Mouse (Mus musculus) layer of hippocampus, adult 18-20 months (tissue): ENCODE measurements at regions not wholly inside any gene's neighbourhood (a gene's known extent, or its start where the extent isn't known, plus 50 kb on each side); places are given as distances from the start of the nearest gene placed in this dataset.
A peak's percentile ranks its signal among the peaks of the same experiment; 100 is the strongest.

Experiments used
- DNase-seq, 2 experiments: peaks; one replicate each; pipeline ENCODE4 v3.0.0; 2022; ENCODE audit warnings: low spot score in 2 of 2

DNA sequence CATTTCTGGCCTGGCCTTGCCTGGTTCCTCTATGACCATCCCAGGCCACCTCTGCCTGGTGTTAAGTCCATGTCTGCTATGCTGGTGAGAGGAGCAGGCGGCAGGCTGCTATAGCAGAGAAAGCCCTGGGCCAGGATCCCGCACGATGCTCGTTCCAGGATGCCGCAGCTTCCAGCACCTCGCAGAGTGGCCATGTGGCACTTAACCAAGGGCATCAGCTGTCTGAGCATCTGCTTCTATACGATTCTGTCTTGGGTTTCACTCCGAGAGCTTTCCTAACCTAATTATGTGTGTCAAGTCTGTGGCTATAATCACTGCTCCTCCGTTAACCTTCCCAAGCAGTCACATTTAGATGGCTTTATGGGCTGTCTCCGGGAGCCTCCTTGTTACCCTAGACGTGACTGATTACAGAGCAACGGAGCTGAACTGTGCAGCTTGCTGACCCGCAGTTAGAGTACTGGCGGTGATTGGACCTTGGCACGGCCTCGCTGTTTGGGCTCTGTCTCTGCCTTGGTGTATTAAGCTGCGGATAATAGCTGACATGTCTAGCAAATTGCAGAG is 64.4 kb downstream of the Ackr3 start:
- DNase-seq: no peak

DNA sequence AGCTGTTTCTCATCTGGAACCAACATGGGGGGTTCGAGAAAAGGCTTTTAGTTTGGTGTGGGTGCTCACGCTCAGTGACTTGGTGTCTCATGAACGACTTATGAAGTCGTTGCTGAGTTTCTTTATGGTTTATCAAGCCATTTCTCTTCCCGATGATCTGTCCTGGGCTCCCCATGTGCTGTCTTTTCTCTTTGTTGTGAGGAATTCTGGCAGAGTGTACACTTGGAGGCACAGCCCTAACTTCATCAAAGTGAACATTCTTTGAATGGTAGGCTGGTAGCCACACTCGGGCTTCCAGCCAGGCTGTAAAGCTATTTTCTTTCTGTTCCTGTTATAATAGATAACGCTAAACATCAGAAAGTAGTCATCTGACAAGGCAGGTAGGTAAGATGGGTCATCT is 65.2 kb downstream of the Ackr3 start:
- no peak for DNase-seq

DNA sequence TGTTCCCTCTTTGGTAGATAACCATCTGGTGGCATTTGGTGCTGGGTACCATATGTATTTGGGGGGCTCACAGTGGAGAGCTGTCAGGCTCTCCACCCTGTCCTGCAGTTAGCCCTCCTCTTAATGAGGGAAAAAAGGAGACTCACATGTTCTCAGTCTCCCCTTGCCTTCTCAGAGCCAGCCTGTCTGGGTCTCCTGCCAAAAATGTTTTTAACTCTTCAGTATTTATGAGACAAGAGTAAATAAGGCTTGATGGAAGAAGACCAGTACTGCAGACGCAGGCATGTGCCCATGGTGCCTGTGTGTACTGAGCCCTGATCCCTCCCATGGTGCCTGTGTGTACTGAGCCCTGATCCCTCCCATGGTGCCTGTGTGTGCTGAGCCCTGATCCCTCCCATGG is 66.1 kb downstream of the Ackr3 start:
- DNase-seq: no peak

DNA sequence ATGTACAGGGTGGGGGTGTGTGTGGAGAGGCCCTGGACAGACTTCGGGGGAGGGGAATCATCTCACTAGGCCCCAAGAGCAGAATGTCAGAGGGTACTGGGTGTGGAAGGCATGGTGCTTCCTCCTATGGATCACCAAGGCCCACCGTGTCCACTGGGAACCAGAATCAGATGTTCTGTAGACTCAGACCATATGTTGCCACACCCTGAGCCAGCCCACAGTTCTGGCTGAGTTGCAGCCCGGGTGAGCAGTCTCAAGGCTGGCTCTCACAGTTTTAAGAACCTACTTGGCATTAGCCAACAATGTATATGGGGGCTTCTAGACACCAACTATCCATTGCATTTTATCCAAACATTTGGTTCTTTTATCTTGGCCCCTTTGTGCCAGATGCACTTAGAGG is 67.5 kb downstream of the Ackr3 start:
- DNase-seq: no peak

DNA sequence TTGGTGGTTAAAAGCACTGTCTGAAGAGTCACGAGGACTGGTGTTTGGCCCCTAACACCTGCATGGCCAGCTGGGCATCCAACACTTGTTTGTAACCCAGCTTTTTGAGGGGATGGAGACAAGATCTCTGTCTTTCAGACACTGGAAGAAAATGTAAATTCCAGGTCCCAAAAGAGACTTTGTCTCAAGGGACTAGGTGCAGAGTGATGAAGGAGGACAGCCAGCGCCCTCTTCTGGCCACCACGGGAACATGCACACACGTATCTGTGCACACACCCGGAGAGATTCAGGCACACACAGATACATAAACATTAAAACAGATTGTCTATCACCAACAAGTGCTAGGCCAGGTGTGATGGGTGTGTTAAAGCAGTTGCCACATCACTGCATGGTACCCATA is 68.6 kb downstream of the Ackr3 start:
- DNase-seq: no peak

DNA sequence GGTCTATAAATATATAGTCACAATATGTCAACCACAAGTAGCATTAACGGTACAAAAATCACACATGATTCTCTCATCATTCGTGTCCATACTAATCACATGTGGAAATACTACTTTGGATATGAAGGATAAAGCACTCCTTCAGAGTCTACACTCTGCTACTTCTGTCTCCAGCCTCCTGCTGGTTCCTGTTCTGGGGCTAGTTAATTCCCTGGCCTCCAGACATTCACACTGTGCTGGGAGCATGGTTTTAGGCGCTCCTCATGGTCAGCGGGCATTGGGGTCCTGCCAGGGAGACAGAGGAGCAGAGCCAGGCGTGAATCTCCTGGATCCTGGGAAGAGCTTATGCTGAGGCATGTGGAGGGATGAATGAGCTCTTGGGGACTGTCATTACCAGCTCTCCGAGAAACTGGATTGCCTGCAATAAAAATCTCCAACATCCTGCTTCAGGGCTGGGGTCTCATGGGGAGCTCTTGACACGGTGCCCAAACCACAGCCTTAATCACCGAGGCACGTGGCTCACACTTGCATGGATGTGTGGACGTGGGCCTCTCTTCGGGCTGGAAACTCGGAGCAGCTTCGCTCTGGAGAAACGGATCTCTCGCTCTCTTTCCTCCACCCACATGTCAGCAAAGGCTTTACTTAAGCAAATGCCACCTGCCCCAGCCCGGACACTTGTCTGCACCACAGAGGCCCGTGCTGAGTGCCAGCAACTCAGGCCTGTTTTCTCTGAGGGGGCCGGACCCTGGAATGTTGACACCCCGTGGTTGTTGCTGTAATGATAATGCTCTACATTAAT is 69.2 kb downstream of the Ackr3 start:
- no peak for DNase-seq

DNA sequence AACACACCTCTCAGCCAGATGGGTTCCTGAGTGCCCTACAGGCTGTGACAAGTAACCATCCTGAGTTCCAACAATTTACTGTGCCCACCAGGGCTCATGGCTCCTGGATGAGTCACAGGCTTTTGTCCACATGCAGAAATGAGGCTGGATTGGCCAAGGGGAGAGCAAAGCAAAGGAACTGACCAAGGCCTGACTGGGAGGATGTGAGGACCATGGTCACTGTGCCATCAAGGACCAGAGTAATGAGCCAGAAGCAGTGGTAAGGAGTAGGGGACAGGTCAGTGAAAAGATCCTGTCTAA is 69.8 kb downstream of the Ackr3 start:
- no peak for DNase-seq

DNA sequence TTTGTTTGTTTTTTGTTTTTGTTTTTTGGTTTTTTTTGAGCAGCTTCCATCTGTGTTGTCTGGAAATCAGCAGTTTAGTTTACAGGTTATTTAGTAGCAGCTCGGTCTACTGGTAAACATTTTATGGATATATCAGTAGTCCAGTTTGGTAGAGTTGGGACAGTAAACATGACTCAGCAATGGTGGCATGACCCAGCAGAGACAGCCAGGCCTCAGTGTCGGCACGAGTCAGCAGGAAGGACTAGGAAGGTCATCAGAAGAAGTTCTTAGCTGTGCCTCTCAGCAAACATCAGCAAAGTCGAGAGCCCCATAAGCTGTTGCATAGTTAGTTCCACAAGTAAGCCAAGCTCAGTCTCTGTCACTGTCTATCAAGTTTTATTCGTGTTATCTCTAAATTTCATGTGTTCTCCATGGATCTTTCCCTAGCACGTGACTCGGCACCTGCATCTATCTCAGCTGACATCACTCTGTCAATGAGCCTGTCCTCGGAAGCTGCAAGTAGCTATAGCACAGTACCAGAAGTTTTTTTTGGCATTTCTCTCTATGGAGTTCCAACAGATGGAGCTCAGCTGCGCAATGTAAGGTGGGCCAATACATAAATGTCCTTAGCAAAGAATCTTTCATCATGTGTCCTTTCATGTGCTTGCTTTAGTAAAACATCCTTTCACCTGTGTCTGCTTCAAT is 71.3 kb downstream of the Ackr3 start:
- DNase-seq: no peak

DNA sequence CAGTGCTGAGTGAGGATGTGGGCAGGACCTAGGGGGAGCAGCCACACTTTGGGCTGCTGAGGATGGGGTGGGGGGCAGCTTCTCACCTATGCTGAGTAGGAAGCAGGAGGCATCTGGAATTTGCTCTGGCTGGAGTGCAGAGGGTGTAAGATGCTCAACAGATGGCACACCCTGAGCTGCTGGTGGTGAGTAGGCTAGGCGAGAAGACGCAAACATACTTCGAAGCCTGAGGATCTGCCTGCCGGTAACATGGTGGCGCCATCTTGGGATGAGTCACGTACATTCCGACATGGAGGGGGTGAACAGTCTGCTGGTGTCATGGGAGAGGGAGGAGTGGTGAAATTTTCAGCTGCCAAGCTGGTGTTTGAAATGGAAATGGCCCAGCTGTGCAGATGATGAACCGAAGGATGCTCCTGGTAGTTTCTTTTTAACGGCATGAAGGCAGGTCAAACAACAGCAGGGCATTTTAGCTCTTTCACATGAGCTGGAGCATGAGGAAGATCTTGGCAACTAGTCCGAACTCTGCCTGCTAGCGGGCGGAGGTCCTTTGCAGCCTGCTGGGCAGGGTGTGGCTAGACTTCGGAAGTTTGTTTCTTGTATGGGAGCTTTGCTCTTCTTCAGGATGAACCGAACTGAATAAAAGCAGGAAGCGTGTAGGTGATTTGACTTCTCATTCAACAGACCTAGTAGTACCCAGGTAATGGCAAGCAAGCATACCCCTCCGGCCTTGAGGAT is 72.2 kb downstream of the Ackr3 start:
- DNase-seq: peak; percentile 47 to 72

DNA sequence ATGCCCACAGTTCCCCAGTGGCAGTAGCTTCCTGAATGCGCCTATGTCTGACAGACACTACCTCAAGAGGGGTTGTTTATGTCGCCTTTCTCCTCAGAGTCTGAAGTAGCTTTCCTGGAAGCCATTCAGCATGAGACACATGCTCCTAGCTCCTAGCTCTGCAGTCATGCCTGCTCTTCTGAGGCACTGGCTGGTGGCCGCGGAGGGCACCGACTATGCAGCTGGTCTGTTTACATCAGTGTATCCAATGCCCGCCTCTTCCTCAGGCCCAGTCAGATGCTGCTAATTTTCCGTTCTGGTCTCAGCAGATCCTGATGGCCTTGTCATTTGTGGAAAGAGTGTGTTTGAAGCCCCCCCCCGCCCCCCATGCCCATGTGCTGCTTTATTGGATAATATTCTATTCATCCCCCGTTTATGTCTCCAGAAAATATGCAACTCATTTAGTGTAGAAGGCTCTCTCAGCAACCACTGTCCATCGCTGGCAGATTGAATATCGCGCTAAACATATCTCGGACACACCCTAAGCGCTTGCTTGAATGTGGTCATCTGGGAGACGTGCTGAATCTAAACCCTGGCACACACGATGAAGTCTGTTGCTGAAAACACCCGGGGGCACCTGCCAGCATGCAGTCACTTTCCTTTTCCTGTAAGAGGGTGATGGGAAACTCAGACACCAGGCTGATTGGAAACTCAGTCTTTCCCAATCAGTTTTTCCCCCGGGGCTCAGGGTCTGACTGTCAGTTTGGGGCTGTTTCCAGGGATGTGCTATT is 73.9 kb downstream of the Ackr3 start:
- DNase-seq: no peak

DNA sequence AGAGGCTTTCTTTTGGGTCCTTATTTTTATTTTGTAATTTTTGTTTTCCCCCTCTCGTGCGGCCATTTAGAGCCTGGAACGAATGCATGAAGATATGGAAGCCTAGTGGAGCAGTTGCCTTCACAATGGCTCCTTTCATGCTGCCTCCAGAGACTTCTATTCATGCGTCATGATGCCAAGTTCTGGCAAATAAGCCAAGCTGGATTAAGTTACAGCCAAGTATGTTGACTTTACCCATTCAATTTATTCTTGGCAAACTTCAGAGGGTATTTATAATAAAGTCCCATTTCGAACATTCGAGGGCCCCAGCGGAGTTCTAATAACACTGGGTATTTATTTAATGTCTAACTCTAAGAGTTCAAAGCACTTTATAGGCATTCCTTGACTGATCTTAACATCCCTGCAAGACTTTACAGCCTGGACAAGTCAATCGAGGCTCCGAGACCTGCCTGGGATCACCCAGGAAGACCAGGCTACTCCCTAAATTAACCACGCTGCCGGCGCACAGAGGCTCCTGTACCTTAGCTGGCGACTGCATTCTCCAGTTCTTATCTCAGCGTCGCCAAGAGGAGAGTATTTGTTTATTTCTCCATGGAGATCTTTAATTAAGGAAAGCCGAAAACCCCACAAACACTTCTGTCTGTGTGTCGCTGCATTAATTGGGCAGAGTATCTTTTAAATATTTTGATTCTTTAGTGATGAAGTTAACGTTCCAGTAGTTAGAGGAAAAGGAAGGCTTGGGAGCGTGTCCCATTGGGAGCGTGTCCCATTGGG is 75.5 kb downstream of the Ackr3 start:
- no peak for DNase-seq

DNA sequence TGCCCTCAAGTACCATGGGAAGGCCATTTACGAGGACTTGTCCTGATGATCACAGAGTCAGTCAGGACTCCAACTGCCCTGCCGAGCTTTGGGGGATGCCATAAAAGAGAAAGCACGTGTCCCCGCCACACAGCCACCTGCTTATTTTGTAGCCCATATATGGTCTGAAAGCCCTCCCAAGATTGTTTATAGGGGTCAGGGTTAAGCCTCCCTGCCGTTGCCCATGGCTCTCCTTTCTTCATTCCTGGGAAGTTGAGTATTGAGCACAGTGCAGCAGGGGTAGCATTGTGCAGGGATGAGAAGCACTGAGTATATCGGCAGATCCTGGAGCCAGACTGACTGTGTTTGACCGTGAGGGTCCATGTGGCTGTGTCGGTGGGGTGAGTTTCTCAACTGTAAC is 76.4 kb downstream of the Ackr3 start:
- DNase-seq: no peak

DNA sequence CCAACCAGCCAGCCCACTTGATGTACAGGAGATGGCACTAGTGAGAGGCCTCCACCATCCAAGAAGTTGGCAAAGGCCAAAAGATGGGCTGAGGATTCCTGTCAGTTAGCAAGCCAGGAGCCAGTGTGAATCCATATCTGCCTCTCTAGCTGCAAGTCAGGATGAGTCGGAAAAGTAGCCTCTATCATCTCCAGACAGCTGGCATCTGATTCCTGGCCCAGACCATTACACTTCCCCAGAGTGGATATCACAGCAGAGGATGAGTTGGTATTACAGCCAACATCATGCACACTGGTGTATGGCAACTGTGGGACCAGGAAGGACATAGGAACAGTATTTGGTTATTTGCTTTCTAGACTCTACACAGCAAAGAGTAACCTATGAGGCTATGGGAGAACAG is 77.5 kb downstream of the Ackr3 start:
- no peak for DNase-seq

DNA sequence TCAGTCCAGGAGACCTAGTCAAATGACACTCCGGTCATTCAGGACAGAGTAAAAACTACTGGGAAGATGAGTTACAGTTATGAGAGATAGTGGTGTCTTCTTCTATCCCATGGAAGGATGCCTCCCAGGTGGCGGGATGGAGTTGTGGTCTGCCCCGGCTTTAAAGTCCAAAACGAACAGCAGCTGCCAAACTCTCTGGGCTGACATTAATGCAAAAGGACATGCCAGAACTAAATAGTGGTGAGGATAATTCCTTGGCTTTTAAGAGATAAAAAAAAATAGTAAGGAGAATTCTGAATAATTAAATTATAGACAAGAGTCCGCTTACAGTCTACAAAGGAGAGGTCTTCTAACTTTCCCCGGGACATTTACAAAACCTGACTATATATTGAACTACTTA is 78.2 kb downstream of the Ackr3 start:
- DNase-seq: no peak

DNA sequence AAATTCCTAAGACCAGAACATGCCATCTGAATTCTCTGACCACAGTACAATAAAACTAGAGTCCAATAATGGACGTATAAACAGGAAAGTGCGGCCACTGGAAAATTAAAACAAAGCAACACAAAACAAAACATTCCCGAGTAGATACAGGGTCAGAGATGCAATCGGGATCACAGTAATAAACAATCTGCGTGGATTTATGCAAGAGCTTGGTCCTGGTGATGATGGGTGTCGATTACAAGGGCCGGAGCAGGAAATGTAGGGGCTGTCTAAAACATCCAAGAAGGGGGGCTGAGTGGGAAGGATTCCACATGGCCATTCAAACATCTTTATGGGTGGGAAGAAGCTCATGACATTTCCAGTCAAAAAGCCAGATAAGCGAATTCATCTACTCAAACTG is 78.6 kb downstream of the Ackr3 start:
- no peak for DNase-seq

DNA sequence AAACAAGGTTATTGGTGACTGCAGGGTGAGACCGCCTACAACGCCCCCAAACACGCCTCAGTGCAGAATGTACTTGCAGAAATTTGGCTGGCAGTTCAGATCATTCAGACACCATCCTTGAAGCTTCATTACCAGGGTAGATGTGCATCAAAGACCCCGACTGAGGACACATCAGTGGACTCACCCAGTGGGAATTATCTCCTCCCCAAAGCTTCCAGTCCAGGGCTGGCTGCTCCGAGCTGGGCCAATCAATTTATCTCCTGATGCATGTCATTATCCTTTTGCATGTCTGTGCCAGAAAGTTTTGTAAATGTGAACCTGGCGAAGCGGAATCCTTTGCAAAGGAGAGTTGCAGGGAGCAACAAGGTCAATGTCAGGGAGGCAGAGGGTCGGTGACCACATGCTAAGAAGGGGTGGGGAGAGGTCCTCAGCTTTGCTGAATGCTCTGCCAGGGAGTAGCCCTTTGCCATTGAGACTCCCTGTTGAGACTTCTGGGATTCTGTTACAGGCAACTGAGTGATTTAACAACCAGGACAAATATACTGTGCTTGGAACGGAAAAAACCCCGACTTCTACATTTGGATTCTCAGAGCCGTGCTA is 79.5 kb downstream of the Ackr3 start:
- DNase-seq: no peak

DNA sequence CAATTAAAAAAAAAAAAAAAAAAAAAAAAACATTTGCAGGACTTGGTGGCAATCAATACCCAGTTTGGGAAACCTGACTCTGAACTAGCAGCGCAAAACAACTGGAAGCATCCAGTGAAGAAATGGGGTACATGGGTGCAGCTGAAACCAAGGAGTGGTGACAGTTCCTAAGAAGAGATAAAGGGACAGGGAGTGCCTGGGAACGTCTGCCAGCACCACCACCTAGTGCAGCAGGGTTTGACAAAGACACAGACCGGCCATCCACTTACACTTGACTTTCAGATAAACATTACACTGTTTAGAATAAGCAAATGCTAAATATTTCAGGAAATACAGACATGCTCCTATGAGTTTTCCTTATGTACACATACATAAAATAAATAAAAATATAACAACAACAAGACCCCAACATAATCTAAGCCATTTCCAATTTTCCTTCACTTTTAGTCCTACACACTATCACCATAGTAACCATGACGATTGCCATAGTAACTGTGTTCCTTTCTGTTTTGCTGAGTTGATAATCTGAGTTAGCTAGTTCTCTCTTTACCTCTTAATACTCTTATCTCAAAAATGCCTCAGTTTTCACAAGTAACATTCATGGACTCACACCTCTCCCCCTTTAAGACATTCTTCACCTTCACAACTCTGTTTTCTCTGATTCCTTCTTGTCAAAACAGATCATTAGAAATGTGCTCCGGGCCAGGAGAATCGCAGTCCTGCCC is 80.3 kb downstream of the Ackr3 start:
- DNase-seq: peak in 1 of 2 experiments; percentile 67

DNA sequence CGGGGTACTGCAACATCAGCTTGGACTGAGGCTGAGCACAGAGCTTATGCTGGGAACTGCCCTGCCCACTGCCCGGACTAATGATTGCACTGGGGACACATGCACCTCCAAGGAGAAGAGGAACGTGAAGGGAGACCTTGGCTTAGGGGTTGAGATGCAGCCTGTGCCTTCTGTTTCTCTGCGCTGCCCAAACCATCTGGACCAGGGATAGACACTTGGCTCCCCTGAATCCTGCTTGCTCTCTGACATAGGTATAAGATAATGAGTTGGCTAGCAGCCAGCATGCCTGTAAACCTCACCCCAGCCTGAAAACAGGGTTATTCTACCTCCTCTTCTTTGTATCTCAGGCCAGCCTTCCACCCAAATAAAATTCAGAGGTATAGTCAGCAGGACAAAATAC is 81.5 kb downstream of the Ackr3 start:
- no peak for DNase-seq

DNA sequence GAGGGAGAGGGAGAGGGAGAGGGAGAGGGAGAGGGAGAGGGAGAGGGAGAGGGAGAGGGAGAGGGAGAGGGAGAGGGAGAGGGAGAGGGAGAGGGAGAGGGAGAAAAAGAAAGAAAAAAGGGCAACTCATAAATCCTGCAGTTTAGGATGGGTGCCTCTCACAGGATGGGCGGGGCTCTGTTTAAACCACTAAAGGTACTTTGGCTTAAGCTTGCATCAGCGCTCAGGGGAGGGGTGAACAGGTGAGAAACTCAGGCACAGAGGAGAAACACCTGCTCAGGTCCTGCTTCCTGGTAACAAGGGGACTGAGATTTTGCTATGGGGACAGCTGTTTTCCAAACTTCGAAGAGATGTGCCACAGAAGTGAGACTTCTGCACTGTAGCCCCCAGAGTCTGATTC is 83.5 kb downstream of the Ackr3 start:
- DNase-seq: no peak
